Mouse (Mus musculus): Measurements from ENCODE around the gene Nol8. TPM values are rescaled to one million over a fixed set of nuclear protein-coding genes. Genes with fewer than 3 reads are reported as not detected.

Gene Nol8
- polyA plus RNA-seq, 1 experiment, result 11.3 TPM

DNA sequence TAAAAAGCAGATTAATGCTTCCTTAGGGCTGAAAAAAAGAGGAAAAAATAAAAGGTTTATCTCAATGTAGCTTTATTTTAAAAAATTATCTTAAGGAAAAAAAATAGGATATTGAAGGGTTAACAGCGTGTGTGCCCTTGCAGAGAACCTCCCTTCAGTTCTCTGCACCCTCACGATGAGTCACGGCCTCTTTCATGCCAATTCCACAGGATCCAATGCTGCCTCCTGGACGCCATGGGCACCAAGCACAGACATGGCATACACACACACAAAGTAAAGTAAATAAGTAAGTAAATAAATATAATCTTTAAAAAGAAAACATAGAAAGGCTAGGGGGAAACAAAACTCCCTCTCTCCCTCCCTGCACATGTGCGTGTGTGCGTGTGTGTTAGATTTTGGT is 10.2 kb upstream of the Nol8 start:
- H3K4me1 ChIP-seq (ENCODE audit: control insufficient read depth, insufficient read depth, low read length), result no peaks in the 10 kb centered on the region
- H3K4me3 ChIP-seq (ENCODE audit: insufficient read depth, low read length), result no peak overlapping the region
- TF ChIP-seq POLR2A (IDR thresholded peaks at IDR 0.05; ENCODE audit: extremely low read depth, insufficient read depth, low read length), result no peak
- no peak for TF ChIP-seq CTCF (IDR thresholded peaks at IDR 0.05; ENCODE audit: extremely low read depth, insufficient read depth, low read length)
- H3K27ac ChIP-seq (ENCODE audit: insufficient read depth, low read length), result no peak overlapping the region

GRCm38 (mm10) chr13:49643669-49644362 is 9.1 kb upstream of the Nol8 start:
- no peaks in the 10 kb centered on the region for H3K4me1 ChIP-seq (ENCODE audit: control insufficient read depth, insufficient read depth, low read length)
- no peak overlapping the region for H3K4me3 ChIP-seq (ENCODE audit: insufficient read depth, low read length)
- TF ChIP-seq CTCF (IDR thresholded peaks at IDR 0.05; ENCODE audit: extremely low read depth, insufficient read depth, low read length), result no peak
- no peak for TF ChIP-seq POLR2A (IDR thresholded peaks at IDR 0.05; ENCODE audit: extremely low read depth, insufficient read depth, low read length)
- H3K27ac ChIP-seq (ENCODE audit: insufficient read depth, low read length), result no peak overlapping the region

GRCm38 (mm10) chr13:49644731-49645529 is 7.9 kb upstream of the Nol8 start:
- Histone ChIP-seq H3K4me3 (ENCODE audit: insufficient read depth, low read length) (no peak overlapping the region), H3K27ac (ENCODE audit: insufficient read depth, low read length) (no peak overlapping the region), H3K4me1 (ENCODE audit: control insufficient read depth, insufficient read depth, low read length) (no peaks in the 10 kb centered on the region)
- no peak for TF ChIP-seq POLR2A (IDR thresholded peaks at IDR 0.05; ENCODE audit: extremely low read depth, insufficient read depth, low read length)
- TF ChIP-seq CTCF (IDR thresholded peaks at IDR 0.05; ENCODE audit: extremely low read depth, insufficient read depth, low read length), result no peak

DNA sequence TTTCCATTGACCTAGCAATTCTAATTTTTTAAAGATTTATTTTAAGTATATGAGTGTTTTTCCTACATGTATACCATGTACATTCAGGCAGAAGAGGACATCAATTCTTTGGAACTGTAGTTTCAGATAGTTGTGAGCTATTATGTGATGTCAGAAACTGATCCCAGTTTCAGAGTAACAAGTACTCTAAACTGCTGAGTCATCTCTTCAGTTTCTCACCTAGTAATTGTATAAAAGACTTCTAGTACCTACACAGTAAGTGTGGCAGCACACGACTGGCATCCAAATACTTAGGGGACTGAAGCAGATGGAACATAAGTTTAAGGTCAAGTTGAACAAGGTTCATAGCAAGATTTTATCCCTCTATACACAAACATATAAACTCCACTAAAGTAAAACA is 6.9 kb upstream of the Nol8 start:
- Histone ChIP-seq H3K27ac (ENCODE audit: insufficient read depth, low read length) (no peak overlapping the region), H3K4me3 (ENCODE audit: insufficient read depth, low read length) (no peak overlapping the region)
- TF ChIP-seq CTCF (IDR thresholded peaks at IDR 0.05; ENCODE audit: extremely low read depth, insufficient read depth, low read length), result no peak
- no peak for TF ChIP-seq POLR2A (IDR thresholded peaks at IDR 0.05; ENCODE audit: extremely low read depth, insufficient read depth, low read length)

GRCm38 (mm10) chr13:49651136-49651535 is 1.7 kb upstream of the Nol8 start:
- no peaks in the 10 kb centered on the region for H3K4me1 ChIP-seq (ENCODE audit: control insufficient read depth, insufficient read depth, low read length)
- TF ChIP-seq POLR2A (IDR thresholded peaks at IDR 0.05; ENCODE audit: extremely low read depth, insufficient read depth, low read length) (no peak), CTCF (IDR thresholded peaks at IDR 0.05; ENCODE audit: extremely low read depth, insufficient read depth, low read length) (no peak)

More for the DNA sequence above, 6.9 kb upstream of the Nol8 start:
- H3K4me1 ChIP-seq (ENCODE audit: control insufficient read depth, insufficient read depth, low read length), result no peaks in the 10 kb centered on the region

DNA sequence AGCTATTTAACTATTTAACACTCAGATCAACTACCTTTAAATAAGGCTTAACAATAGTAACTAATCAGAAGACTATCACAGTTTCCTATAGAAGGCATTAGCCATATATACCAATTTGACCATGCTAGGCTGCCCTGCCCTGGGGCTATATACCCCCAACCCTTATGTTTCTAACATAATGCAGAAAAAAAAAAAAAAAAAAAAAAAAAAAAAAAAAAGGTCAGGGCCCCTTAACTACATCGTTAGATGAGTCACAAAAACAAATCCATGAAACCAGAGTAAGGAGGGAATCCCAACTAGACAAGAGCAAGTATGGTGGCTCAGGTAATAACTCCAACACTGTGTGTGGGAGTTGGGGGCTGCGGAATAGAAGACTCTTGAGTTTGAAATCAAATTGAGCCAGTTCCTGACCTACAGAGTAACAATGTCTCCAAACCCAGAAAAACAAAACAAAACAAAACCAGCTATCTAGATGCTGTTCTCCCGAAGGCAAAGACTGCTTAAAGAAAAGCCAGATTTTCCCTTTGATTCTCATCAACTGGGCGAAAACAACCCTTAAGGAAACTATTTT is 1.0 kb upstream of the Nol8 start:
- Histone ChIP-seq H3K27ac (ENCODE audit: insufficient read depth, low read length) (no peak overlapping the region), H3K4me3 (ENCODE audit: insufficient read depth, low read length) (peak overlapping the region; percentile 48; the same call in 1 of the 2 replicates), H3K4me1 (ENCODE audit: control insufficient read depth, insufficient read depth, low read length) (no peaks in the 10 kb centered on the region)
- TF ChIP-seq CTCF (IDR thresholded peaks at IDR 0.05; ENCODE audit: extremely low read depth, insufficient read depth, low read length) (no peak), POLR2A (IDR thresholded peaks at IDR 0.05; ENCODE audit: extremely low read depth, insufficient read depth, low read length) (no peak)

More at GRCm38 (mm10) chr13:49651136-49651535, 1.7 kb upstream of the Nol8 start:
- Histone ChIP-seq H3K4me3 (ENCODE audit: insufficient read depth, low read length) (no peak overlapping the region), H3K27ac (ENCODE audit: insufficient read depth, low read length) (no peak overlapping the region)

DNA sequence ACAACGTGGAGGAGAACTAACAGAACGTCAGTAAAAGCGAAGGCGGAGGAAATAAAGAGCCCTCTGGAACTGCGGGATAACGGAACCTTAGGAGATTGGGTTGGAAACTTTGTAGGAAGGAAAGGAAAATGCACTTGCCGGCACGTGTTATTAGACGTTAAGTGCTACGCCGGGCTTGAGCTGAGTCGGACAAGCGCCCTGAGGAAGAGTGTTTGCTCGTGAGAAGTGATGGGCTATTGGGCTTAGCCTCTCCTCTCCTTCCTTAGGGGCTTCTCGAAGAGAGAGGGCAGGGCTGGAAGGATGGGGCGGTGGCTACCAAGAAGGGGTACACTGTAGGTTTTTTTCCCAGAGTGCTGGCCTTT is 283 bp downstream of the Nol8 start:
- peak overlapping the region; percentile 47 for H3K4me3 ChIP-seq (ENCODE audit: insufficient read depth, low read length)
- no peak overlapping the region for H3K27ac ChIP-seq (ENCODE audit: insufficient read depth, low read length)
- TF ChIP-seq CTCF (IDR thresholded peaks at IDR 0.05; ENCODE audit: extremely low read depth, insufficient read depth, low read length), result no peak
- TF ChIP-seq POLR2A (IDR thresholded peaks at IDR 0.05; ENCODE audit: extremely low read depth, insufficient read depth, low read length), result peak; percentile 78
- no peaks in the 10 kb centered on the region for H3K4me1 ChIP-seq (ENCODE audit: control insufficient read depth, insufficient read depth, low read length)

DNA sequence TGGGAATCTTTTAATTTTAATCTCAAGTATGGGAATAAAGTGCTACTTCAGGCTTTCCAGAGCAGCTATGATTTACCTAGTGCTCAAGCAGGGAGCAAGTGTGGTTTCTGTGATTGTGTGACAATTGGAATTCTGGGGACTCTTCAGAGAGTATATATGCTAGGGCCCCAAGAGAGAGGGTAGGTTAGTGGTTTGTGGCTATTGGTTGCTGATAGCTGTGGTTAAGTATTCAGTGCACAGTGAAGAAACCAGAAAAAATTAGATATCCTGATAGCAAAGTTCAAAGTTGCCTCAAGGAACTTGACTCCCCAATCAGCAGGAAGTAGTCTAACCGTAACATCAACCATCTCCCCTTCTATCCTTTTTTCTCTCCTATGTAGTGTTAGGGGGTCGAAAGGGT is 24.9 kb downstream of the Nol8 start:
- TF ChIP-seq CTCF (IDR thresholded peaks at IDR 0.05; ENCODE audit: extremely low read depth, insufficient read depth, low read length) (no peak), POLR2A (IDR thresholded peaks at IDR 0.05; ENCODE audit: extremely low read depth, insufficient read depth, low read length) (no peak)
- H3K27ac ChIP-seq (ENCODE audit: insufficient read depth, low read length), result no peak overlapping the region

DNA sequence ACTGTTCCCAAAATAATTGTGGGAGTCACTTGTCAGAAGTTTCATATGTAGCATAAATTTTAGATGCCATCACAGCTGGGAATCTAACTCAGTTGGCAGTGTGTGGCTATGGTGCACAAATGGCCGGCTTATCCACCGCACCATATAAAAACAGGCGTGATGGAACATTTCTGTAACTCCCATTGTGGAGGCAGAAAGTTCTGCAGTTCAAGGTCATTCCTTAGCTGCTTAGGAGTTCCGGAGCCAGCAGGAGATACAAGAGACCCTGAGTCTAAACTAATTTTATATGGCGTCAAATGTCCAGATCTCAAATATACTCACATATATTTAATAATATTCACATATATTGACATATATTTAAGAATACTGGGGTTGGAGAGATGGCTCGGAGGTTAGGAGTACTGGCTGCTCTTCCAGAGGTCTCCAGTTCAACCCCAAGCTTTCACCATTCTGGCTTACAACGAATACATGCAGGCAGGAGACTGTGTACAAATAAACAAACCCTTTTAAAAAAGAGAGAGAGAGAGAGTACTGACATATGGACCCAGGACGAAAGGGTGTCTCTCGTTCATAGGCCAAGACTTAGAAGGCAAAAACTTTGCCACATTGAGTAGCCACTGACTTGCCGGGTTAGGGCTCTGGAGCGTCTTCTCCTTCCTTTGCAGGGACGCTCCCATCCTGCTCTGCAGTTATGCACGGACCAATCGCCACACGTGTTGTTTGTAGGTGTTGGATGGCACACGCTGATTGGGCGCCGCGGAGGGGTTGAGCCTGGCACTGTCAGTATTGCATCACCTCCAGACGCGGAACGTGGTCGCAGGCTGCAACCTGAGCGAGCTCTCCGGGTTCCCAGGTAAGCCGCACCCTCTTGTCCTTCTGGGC is 28.7 kb downstream of the Nol8 start, which contains the start of gene Iars:
Gene Iars, plus strand, starts transcription at position 750 of the 882 bp plus-strand sequence.
- Histone ChIP-seq H3K27ac (ENCODE audit: insufficient read depth, low read length) (0 out of 2 replicates have a peak within 1 kb of the TSS, but pooled peaks have one; percentile 8), H3K4me1 (ENCODE audit: control insufficient read depth, insufficient read depth, low read length) (no peaks in the 10 kb centered on the region), H3K4me3 (ENCODE audit: insufficient read depth, low read length) (peak within 1 kb of the TSS; percentile 71)
- TF ChIP-seq CTCF (IDR thresholded peaks at IDR 0.05; ENCODE audit: extremely low read depth, insufficient read depth, low read length) (no peak), POLR2A (IDR thresholded peaks at IDR 0.05; ENCODE audit: extremely low read depth, insufficient read depth, low read length) (peak; percentile 92)

More for the DNA sequence above, 24.9 kb downstream of the Nol8 start:
- H3K4me3 ChIP-seq (ENCODE audit: insufficient read depth, low read length), result no peak overlapping the region
- H3K4me1 ChIP-seq (ENCODE audit: control insufficient read depth, insufficient read depth, low read length), result no peaks in the 10 kb centered on the region
